Mouse (Mus musculus): ENCODE measurements at regions not wholly inside any gene's neighbourhood (a gene's known extent, or its start where the extent isn't known, plus 50 kb on each side); places are given as distances from the start of the nearest gene placed in this dataset.

- ATAC-seq (ENCODE audit: insufficient read depth, low read depth): no peak
- no peak overlapping the region for H3K9ac ChIP-seq (replicated peaks; ENCODE audit: low read depth, low read length)
- H3K27ac ChIP-seq (ENCODE audit: low read depth): no peak overlapping the region
Measured at GRCm38 (mm10) chrX:167105354-167105753, 103.8 kb downstream of the Tmsb4x start.

GRCm38 (mm10) chrX:167104247-167104621 lies 104.9 kb downstream of the Tmsb4x start:
- no peak overlapping the region for H3K9ac ChIP-seq (replicated peaks; ENCODE audit: low read depth, low read length)
- H3K36me3 ChIP-seq (replicated peaks; ENCODE audit: control insufficient read depth, insufficient read depth, low read length): no peaks in the 10 kb centered on the region
- WGBS: 53% methylated on average over 4 of the region's 4 CpGs
- no peak overlapping the region for H3K4me2 ChIP-seq (ENCODE audit: low read depth, low read length)
- H3K27ac ChIP-seq (ENCODE audit: low read depth): peak overlapping the region; percentile 66
- no peak overlapping the region for H3K4me3 ChIP-seq (ENCODE audit: low read depth, low read length)
- H3K27me3 ChIP-seq (ENCODE audit: control insufficient read depth, insufficient read depth, low read length): no peaks in the 10 kb centered on the region
- TF ChIP-seq EP300 (IDR thresholded peaks at IDR 0.05; ENCODE audit: low read depth) (no peak), CTCF (IDR thresholded peaks at IDR 0.05; ENCODE audit: low read depth) (no peak)
- no peaks in the 10 kb centered on the region; the same call in 1 of the 2 replicates for H3K4me1 ChIP-seq (ENCODE audit: control insufficient read depth, insufficient read depth)
- no peaks in the 10 kb centered on the region for H3K9me3 ChIP-seq (replicated peaks; ENCODE audit: control insufficient read depth, low read length)
- DNase-seq (ENCODE audit: low spot score) (no peak), ATAC-seq (ENCODE audit: insufficient read depth, low read depth) (no peak)

More at GRCm38 (mm10) chrX:167105354-167105753, 103.8 kb downstream of the Tmsb4x start:
- H3K9me3 ChIP-seq (replicated peaks; ENCODE audit: control insufficient read depth, low read length): no peaks in the 10 kb centered on the region
- no peaks in the 10 kb centered on the region for H3K36me3 ChIP-seq (replicated peaks; ENCODE audit: control insufficient read depth, insufficient read depth, low read length)
- H3K4me1 ChIP-seq (ENCODE audit: control insufficient read depth, insufficient read depth): no peaks in the 10 kb centered on the region; the same call in 1 of the 2 replicates
- no peaks in the 10 kb centered on the region for H3K27me3 ChIP-seq (ENCODE audit: control insufficient read depth, insufficient read depth, low read length)
- no peak overlapping the region for H3K4me2 ChIP-seq (ENCODE audit: low read depth, low read length)
- H3K4me3 ChIP-seq (ENCODE audit: low read depth, low read length): no peak overlapping the region
- DNase-seq (ENCODE audit: low spot score): no peak
- 72% methylated on average over 4 of the region's 4 CpGs for WGBS
- TF ChIP-seq CTCF (IDR thresholded peaks at IDR 0.05; ENCODE audit: low read depth) (no peak), EP300 (IDR thresholded peaks at IDR 0.05; ENCODE audit: low read depth) (no peak)

- WGBS: 41% methylated on average over 12 of the region's 12 CpGs
Measured at GRCm38 (mm10) chrX:167103501-167104246, 105.4 kb downstream of the Tmsb4x start.

GRCm38 (mm10) chrX:167101929-167102328 lies 107.2 kb downstream of the Tmsb4x start:
- no peak for TF ChIP-seq EP300 (IDR thresholded peaks at IDR 0.05; ENCODE audit: low read depth)
- TF ChIP-seq CTCF (IDR thresholded peaks at IDR 0.05; ENCODE audit: low read depth): no peak
- DNase-seq (ENCODE audit: low spot score): no peak
- 60% methylated on average over 2 of the region's 2 CpGs for WGBS
- H3K4me3 ChIP-seq (ENCODE audit: low read depth, low read length): no peak overlapping the region
- no peaks in the 10 kb centered on the region for H3K27me3 ChIP-seq (ENCODE audit: control insufficient read depth, insufficient read depth, low read length)
- no peak overlapping the region for H3K9ac ChIP-seq (replicated peaks; ENCODE audit: low read depth, low read length)
- no peak for ATAC-seq (ENCODE audit: insufficient read depth, low read depth)
- no peak overlapping the region for H3K4me2 ChIP-seq (ENCODE audit: low read depth, low read length)
- H3K27ac ChIP-seq (ENCODE audit: low read depth): no peak overlapping the region; the same call in 1 of the 2 replicates
- no peaks in the 10 kb centered on the region for H3K4me1 ChIP-seq (ENCODE audit: control insufficient read depth, insufficient read depth)
- H3K36me3 ChIP-seq (replicated peaks; ENCODE audit: control insufficient read depth, insufficient read depth, low read length): no peaks in the 10 kb centered on the region
- no peaks in the 10 kb centered on the region for H3K9me3 ChIP-seq (replicated peaks; ENCODE audit: control insufficient read depth, low read length)

More at GRCm38 (mm10) chrX:167103501-167104246, 105.4 kb downstream of the Tmsb4x start:
- Histone ChIP-seq H3K4me2 (ENCODE audit: low read depth, low read length) (no peak overlapping the region), H3K9me3 (replicated peaks; ENCODE audit: control insufficient read depth, low read length) (no peaks in the 10 kb centered on the region), H3K4me1 (ENCODE audit: control insufficient read depth, insufficient read depth) (no peaks in the 10 kb centered on the region), H3K36me3 (replicated peaks; ENCODE audit: control insufficient read depth, insufficient read depth, low read length) (no peaks in the 10 kb centered on the region), H3K9ac (replicated peaks; ENCODE audit: low read depth, low read length) (no peak overlapping the region), H3K27ac (ENCODE audit: low read depth) (peak overlapping the region; percentile 66), H3K4me3 (ENCODE audit: low read depth, low read length) (no peak overlapping the region), H3K27me3 (ENCODE audit: control insufficient read depth, insufficient read depth, low read length) (no peaks in the 10 kb centered on the region)
- ATAC-seq (ENCODE audit: insufficient read depth, low read depth) (no peak), DNase-seq (ENCODE audit: low spot score) (no peak)
- no peak for TF ChIP-seq CTCF (IDR thresholded peaks at IDR 0.05; ENCODE audit: low read depth)
- no peak for TF ChIP-seq EP300 (IDR thresholded peaks at IDR 0.05; ENCODE audit: low read depth)

GRCm38 (mm10) chrX:167099411-167099810 lies 109.7 kb downstream of the Tmsb4x start:
- H3K27ac ChIP-seq (ENCODE audit: low read depth): no peak overlapping the region
- H3K9ac ChIP-seq (replicated peaks; ENCODE audit: low read depth, low read length): no peak overlapping the region
- H3K4me2 ChIP-seq (ENCODE audit: low read depth, low read length): no peak overlapping the region
- DNase-seq (ENCODE audit: low spot score) (no peak), ATAC-seq (ENCODE audit: insufficient read depth, low read depth) (no peak)
- H3K27me3 ChIP-seq (ENCODE audit: control insufficient read depth, insufficient read depth, low read length): no peaks in the 10 kb centered on the region
- H3K9me3 ChIP-seq (replicated peaks; ENCODE audit: control insufficient read depth, low read length): no peaks in the 10 kb centered on the region
- WGBS: 40% methylated on average over 6 of the region's 6 CpGs
- H3K36me3 ChIP-seq (replicated peaks; ENCODE audit: control insufficient read depth, insufficient read depth, low read length): no peaks in the 10 kb centered on the region
- no peak for TF ChIP-seq EP300 (IDR thresholded peaks at IDR 0.05; ENCODE audit: low read depth)
- TF ChIP-seq CTCF (IDR thresholded peaks at IDR 0.05; ENCODE audit: low read depth): no peak
- no peaks in the 10 kb centered on the region for H3K4me1 ChIP-seq (ENCODE audit: control insufficient read depth, insufficient read depth)
- no peak overlapping the region for H3K4me3 ChIP-seq (ENCODE audit: low read depth, low read length)

GRCm38 (mm10) chrX:167098914-167099313 lies 110.2 kb downstream of the Tmsb4x start:
- no peak for ATAC-seq (ENCODE audit: insufficient read depth, low read depth)
- H3K4me2 ChIP-seq (ENCODE audit: low read depth, low read length): no peak overlapping the region
- no peak overlapping the region for H3K9ac ChIP-seq (replicated peaks; ENCODE audit: low read depth, low read length)
- H3K27ac ChIP-seq (ENCODE audit: low read depth): no peak overlapping the region
- H3K36me3 ChIP-seq (replicated peaks; ENCODE audit: control insufficient read depth, insufficient read depth, low read length): no peaks in the 10 kb centered on the region
- H3K9me3 ChIP-seq (replicated peaks; ENCODE audit: control insufficient read depth, low read length): no peaks in the 10 kb centered on the region
- no peak for DNase-seq (ENCODE audit: low spot score)
- TF ChIP-seq CTCF (IDR thresholded peaks at IDR 0.05; ENCODE audit: low read depth) (no peak), EP300 (IDR thresholded peaks at IDR 0.05; ENCODE audit: low read depth) (no peak)
- H3K27me3 ChIP-seq (ENCODE audit: control insufficient read depth, insufficient read depth, low read length): no peaks in the 10 kb centered on the region
- no peak overlapping the region for H3K4me3 ChIP-seq (ENCODE audit: low read depth, low read length)
- H3K4me1 ChIP-seq (ENCODE audit: control insufficient read depth, insufficient read depth): no peaks in the 10 kb centered on the region
- 75% methylated on average over 3 of the region's 3 CpGs for WGBS

Measured in heart, postnatal 0 days (tissue).